Mouse (Mus musculus) heart, adult 18-20 months (tissue): Measurements from ENCODE around the gene Ptprt. TPM values are rescaled to one million over a fixed set of nuclear protein-coding genes. Genes with fewer than 3 reads are reported as not detected.
A peak's percentile ranks its signal among the peaks of the same experiment; 100 is the strongest.

Experiments used
- DNase-seq, 2 experiments: peaks; one replicate each; pipeline ENCODE4 v3.0.0; 2021 to 2022; ENCODE audit warnings: mixed read lengths in 1 of 2
- long read RNA-seq, 2 experiments: library from polyadenylated mRNA; stranded (forward); transcript quantifications; one replicate each; pipeline ENCODE4 v2.0.0; 2021
- total RNA-seq, 2 experiments: library from RNA; stranded (reverse); gene quantifications; 2 replicates each; pipeline ENCODE4 v1.2.3; 2021

The Ptprt gene
- under 1 TPM; 0.08 to 0.25 TPM for total RNA-seq
- long read RNA-seq, experiment 1, result 0 reads
- long read RNA-seq, experiment 2, result 0 reads

GRCm38 (mm10) chr2:162660941-162661386 lies at the start of gene Ptprt:
Gene Ptprt, minus strand, starts transcription at chr2:162661147.
- DNase-seq, result no peak

DNA sequence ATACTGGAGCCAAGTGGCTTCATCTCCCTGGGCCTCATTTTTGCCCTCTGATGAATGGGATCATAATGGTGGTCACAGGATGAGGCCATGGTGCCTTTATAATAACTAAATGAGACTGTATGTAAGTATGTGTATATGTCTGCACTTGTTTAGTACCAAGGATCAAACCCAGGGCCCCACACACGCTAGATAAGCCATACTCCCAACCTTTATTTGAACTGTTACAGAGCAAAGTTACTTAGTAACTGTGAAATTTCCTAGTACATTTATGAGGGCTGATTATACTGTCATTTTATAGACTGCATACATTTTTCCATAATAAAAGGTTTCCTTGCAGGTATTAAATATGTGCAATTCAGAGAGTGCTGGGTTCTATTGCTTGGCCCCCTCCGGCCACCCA lies 49.5 kb upstream of the Ptprt start:
- DNase-seq, result no peak

DNA sequence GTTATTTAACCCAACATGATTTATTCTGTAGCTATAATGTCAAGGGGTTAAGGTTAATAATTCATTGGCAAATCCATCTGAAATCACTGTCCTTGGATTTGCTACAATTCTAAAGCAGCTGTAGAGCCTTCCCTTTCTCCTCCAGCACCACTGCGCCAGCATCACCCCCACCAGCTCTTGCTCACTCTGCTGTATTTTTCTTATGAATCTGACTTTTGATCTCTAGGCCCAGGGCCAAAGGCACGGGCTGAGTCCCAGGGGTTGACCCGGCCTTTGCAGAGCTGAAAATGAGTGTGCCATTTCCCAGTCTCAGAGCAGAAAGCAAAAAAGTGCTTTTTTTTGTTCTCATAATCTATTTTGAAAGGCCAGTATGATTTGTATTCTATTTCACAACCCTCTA lies 38.7 kb upstream of the Ptprt start:
- no peak for DNase-seq

DNA sequence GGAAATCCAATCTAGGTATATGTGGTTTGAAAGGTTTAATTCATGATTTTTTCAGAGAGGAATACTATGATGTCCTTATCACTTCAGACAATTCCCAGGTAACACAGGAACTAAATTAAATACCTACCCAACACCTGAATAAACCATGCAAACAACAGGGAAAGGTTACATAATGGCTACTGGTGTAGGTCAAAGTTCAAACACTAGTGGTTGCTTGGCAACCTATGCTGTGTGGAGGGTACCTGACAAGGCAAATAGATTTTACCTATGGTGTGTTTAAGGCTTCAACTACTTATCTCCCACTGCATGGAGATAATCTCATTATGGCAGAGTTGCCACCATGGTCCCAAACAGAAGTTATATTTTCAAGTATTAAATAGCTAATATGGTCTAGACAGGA lies 38.1 kb upstream of the Ptprt start:
- no peak for DNase-seq

DNA sequence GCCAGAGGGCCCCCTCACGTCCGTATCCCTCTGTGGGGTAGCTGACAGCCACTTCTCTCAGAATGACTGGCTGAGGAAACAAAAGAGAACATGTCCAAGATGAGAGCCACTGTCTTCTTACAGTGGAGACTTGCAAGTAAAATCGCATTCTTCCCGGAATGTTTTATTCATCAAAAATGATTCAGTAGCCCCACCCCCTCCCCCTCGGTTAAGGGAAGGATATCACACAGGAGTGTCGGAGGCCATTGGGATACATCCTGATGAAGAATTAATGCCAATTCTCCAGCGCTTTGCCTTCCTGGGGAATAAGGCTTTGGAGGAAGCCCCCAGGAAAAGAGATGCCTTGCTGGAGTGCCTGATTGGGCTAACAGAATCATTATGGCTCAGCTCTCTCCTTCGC lies 37.1 kb upstream of the Ptprt start:
- no peak for DNase-seq

GRCm38 (mm10) chr2:162697151-162697550 lies 36.2 kb upstream of the Ptprt start:
- DNase-seq, result no peak

- no peak for DNase-seq
These were observed 31.2 kb upstream of the Ptprt start for GRCm38 (mm10) chr2:162692143-162692542.

GRCm38 (mm10) chr2:162682674-162683073 lies 21.7 kb upstream of the Ptprt start:
- peak; percentile 9 to 58 for DNase-seq

DNA sequence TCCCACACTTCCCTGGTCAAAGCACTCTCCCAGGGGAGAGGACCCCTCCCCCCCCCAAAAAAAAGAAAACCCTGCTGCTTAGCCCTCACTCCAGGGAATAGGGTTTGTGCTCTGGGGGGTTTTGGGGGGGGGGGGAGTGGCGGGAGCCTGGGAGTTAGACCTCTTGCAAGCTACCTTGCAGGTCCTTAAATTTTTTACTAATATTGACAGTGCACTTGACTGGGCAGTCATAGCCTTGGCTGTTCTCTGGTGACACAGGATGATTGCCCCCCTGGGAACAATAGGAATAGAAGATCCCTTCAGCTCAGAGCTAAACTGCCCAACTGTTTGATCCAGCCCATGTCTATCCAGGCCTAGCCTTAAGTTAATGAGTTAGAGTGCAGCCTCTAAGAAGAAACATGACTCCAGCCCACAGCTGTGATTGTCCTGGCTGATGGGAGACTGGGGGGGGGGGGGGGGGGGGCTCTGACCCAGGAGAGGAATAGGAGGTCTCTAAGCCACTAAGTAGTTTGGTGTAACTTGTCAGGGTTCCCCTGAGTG lies 1.6 kb upstream of the Ptprt start:
- DNase-seq, result no peak

GRCm38 (mm10) chr2:162661733-162662132 lies 786 bp upstream of the Ptprt start:
- no peak for DNase-seq

DNA sequence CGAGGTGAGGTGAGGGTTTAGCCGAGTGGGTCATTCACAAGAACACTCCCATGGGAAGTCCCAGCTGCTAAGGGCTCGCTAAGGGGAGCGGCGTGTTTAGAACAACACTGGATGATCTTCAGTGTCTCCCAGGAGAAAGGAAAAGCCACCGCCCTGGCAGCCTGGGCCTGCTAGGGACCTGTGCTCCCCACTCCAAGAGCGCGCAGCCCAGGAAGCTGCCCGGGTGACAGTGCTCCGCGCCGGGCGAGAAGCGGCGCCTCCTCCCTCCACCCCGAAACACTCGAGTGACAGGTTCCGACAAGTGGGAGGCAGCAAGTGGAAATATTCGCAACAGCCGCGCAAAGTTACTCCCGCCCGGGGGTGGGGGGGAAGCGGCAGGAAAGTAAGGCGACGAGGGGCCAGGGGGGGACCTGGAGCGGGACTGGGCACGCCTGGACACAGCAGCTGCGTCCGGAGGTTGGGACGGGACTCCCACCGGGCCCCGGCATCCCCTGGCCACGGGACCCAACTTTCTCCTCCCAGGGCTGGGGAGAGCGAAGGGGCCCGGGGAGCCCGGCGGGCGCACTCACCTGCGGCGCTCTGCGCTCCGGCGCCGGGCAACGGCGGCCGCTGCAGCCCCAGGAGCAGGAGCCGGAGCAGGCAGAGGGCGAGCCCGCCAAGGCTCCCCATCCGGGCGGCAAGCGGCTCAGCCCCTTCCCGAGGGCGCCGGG lies 561 bp downstream of the Ptprt start:
- no peak for DNase-seq

DNA sequence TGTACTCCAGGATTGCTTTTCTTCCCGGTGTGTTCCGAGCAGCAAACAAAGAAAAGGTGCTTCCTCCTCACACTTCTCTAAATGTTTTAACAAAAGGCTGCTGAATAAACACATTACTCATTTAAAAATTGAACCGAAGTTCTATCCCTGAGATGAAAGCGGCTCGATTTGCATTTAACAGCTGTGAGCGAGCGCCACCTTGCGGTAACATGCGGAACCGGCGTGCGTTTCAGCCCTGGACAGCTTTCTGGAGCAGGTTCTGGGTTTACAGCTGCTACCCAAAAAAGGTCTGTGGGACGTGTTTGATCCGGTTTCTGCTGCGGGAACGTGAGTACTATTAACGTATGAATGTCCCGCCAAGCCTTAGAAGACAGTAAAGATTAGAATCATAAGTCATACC lies 1.9 kb downstream of the Ptprt start:
- DNase-seq, result peak; percentile 38 to 89

DNA sequence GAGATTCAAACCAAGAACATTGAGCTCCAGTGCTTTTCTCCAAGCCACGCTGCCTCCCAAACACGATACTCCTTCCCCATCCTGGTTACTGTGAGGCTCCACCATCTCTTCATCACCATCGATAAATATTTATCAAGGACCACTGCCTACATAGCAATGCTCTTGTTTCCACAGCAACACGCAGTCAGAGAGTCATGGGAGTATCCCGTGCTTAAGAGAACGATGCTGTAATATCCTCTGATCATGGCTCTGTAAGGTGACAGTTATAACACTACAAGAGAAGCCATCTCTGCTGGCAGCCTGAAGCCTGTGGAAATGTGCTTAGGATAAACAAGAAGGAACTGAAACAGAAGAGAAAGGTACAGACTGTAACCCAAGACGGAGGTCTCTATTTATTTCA lies 3.4 kb downstream of the Ptprt start:
- DNase-seq, result no peak

- no peak for DNase-seq
These were observed 6.5 kb downstream of the Ptprt start for GRCm38 (mm10) chr2:162654416-162654815.

- no peak for DNase-seq
These were observed 22.3 kb downstream of the Ptprt start for GRCm38 (mm10) chr2:162638676-162639075.

GRCm38 (mm10) chr2:162637537-162637936 lies 23.4 kb downstream of the Ptprt start:
- DNase-seq, result no peak

- DNase-seq, result no peak
These were observed 24.4 kb downstream of the Ptprt start for GRCm38 (mm10) chr2:162636387-162637009.

DNA sequence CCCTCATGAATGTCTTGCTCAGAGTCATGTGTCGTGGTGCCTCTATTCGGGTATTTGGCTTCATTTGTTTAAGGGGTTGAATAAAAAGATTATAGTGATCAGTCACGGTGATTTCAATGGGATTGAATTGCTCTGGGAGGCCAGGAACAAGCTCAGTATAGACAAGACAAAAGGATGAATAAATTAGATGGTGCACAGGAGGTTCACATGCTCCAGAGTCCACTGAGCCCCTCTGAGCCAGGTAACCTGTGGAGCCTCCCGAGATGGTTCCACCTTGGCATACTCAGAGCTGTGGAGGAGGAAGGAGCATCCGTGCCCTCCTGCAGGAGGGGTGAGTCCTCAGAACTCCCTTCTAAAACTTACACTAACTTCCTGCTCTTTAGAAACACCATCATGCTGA lies 26.0 kb downstream of the Ptprt start:
- DNase-seq, result no peak

DNA sequence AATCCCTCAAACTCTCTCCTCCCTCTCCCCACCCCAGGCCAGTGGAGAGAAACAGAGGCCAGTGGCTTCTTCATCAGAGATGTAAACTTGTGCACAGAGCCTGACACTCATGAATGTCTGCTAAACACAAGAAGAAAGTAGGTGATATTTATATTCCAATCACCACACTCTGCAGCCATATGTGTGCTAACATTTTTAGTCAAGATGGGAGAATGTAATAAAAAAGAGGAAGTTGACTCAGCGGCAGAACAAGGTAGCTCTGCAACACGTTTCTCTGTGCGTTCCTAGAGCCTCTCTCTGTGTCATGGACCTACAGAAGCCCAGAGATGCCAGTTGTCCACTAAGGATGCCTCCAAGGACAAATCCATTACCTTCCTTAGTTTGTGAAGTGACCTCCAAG lies 34.9 kb downstream of the Ptprt start:
- no peak for DNase-seq

GRCm38 (mm10) chr2:162624707-162625106 lies 36.2 kb downstream of the Ptprt start:
- DNase-seq, result no peak

DNA sequence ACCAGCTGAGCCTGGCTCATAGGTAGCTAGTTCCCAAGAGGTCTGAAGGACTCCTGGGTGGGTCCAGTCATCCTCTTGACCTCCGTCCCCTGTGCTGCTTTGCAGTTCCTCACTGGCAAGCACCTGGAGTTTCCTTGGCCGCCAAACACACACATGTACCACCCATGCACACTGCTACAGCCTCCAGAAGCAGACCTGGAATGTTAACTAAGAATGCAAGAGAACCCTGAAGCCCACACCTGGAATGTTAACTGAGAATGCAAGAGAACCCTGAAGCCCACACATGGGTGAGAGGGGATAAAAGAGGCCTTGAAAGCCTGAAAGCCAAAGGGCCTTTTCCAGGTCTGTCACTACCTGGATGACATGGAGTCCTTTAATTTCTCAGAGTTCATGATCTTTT lies 46.7 kb downstream of the Ptprt start:
- no peak for DNase-seq

- DNase-seq, result no peak
These were observed 47.5 kb downstream of the Ptprt start for GRCm38 (mm10) chr2:162613480-162613879.

GRCm38 (mm10) chr2:162602721-162603120 lies 58.2 kb downstream of the Ptprt start:
- no peak for DNase-seq

- no peak for DNase-seq
These were observed 69.6 kb downstream of the Ptprt start for GRCm38 (mm10) chr2:162591388-162591787.
